Mouse (Mus musculus): ENCODE results near the gene Phpt1. TPM values are rescaled to one million over a fixed set of nuclear protein-coding genes. Genes with fewer than 3 reads are reported as not detected.

Gene Phpt1
- total and polyA plus RNA-seq, 3 experiments, result 34.7 to 73.7 TPM; not detected in 1

- Histone ChIP-seq H3K27me3 (ENCODE audit: control insufficient read depth in 1 of 2, insufficient read depth in 2 of 2, low read length in 2 of 2) (no peaks in the 10 kb centered on the region), H3K4me1 (ENCODE audit: control insufficient read depth in 1 of 2, insufficient read depth in 2 of 2, low read length in 2 of 2) (peaks cover 0 to 22% of the 10 kb centered on the region in 2 experiments; a peak in 3 of 4 replicates), H3K9me3 (replicated peaks; ENCODE audit: insufficient read depth, low read length) (no peaks in the 10 kb centered on the region), H3K27ac (ENCODE audit: control insufficient read depth, low read depth, low read length) (no peak within 1 kb of the TSS), H3K36me3 (ENCODE audit: control insufficient read depth in 1 of 2, insufficient read depth in 2 of 2, low read length in 2 of 2) (peaks cover 0 to 5% of the 10 kb centered on the region in 2 experiments; a peak in 2 of 4 replicates), H3K4me3 (ENCODE audit: control insufficient read depth in 1 of 2, insufficient read depth in 1 of 2, low read depth in 2 of 2, low read length in 2 of 2) (no peak within 1 kb of the TSS), H3K79me2 (ENCODE audit: control insufficient read depth, insufficient read depth, low read length, poor library complexity) (no peaks in the 10 kb centered on the region), H3K9ac (ENCODE audit: control insufficient read depth, low read depth, low read length, poor library complexity, severe bottlenecking) (no peak within 1 kb of the TSS)
- no peak for TF ChIP-seq MAZ (IDR thresholded peaks at IDR 0.05; ENCODE audit: low read depth, low read length)
- no peak for DNase-seq (ENCODE audit: low read depth, low spot score)
Measured at GRCm38 (mm10) chr2:25617578-25617977, 42.6 kb upstream of the Phpt1 start, which contains the start of gene Ccdc183. Ccdc183 (minus strand) TSS chr2:25617678.

GRCm38 (mm10) chr2:25616398-25616797 lies 41.4 kb upstream of the Phpt1 start:
- TF ChIP-seq BHLHE40 (IDR thresholded peaks at IDR 0.05; ENCODE audit: borderline replicate concordance, low read depth, low read length) (no peak), MAZ (IDR thresholded peaks at IDR 0.05; ENCODE audit: low read depth, low read length) (no peak), ZNF384 (IDR thresholded peaks at IDR 0.05; ENCODE audit: low read depth, low read length) (no peak), CHD1 (IDR thresholded peaks at IDR 0.05; ENCODE audit: low read depth, low read length) (no peak), ELF1 (IDR thresholded peaks at IDR 0.05; ENCODE audit: low read depth, low read length) (no peak), JUND (IDR thresholded peaks at IDR 0.05; ENCODE audit: low read depth, low read length) (no peak), TAL1 (IDR thresholded peaks at IDR 0.05; ENCODE audit: low read length) (no peak), GABPA (IDR thresholded peaks at IDR 0.05; ENCODE audit: low read depth, low read length) (no peak), ETS1 (IDR thresholded peaks at IDR 0.05; ENCODE audit: low read depth, low read length) (no peak), POLR2A (IDR thresholded peaks at IDR 0.05; ENCODE audit: control insufficient read depth in 1 of 2, insufficient read depth in 1 of 2, low read depth in 1 of 2, low read length in 2 of 2, poor library complexity in 1 of 2) (no peak), MEF2A (IDR thresholded peaks at IDR 0.05; ENCODE audit: extremely low read depth, insufficient replicate concordance, low read depth, low read length, poor library complexity, severe bottlenecking) (no peak), HCFC1 (IDR thresholded peaks at IDR 0.05; ENCODE audit: low read depth, low read length) (no peak), POLR2AphosphoS2 (IDR thresholded peaks at IDR 0.05; ENCODE audit: low read length) (no peak), ZKSCAN1 (IDR thresholded peaks at IDR 0.05; ENCODE audit: low read depth, low read length) (no peak), NELFE (IDR thresholded peaks at IDR 0.05; ENCODE audit: low read depth, low read length) (no peak), TCF12 (IDR thresholded peaks at IDR 0.05; ENCODE audit: low read depth, low read length) (no peak), ZC3H11A (IDR thresholded peaks at IDR 0.05; ENCODE audit: low read depth, low read length) (no peak)
- H3K27ac ChIP-seq (ENCODE audit: control insufficient read depth, low read depth, low read length), result no peak overlapping the region
- peaks cover 0 to 5% of the 10 kb centered on the region in 2 experiments; a peak in 2 of 4 replicates for H3K36me3 ChIP-seq (ENCODE audit: control insufficient read depth in 1 of 2, insufficient read depth in 2 of 2, low read length in 2 of 2)
- H3K4me3 ChIP-seq (ENCODE audit: control insufficient read depth in 1 of 2, insufficient read depth in 1 of 2, low read depth in 2 of 2, low read length in 2 of 2), result no peak overlapping the region
- no peaks in the 10 kb centered on the region for H3K9me3 ChIP-seq (replicated peaks; ENCODE audit: insufficient read depth, low read length)
- no peaks in the 10 kb centered on the region for H3K27me3 ChIP-seq (ENCODE audit: control insufficient read depth in 1 of 2, insufficient read depth in 2 of 2, low read length in 2 of 2)
- H3K79me2 ChIP-seq (ENCODE audit: control insufficient read depth, insufficient read depth, low read length, poor library complexity), result no peaks in the 10 kb centered on the region
- H3K9ac ChIP-seq (ENCODE audit: control insufficient read depth, low read depth, low read length, poor library complexity, severe bottlenecking), result no peak overlapping the region
- no peak for DNase-seq (ENCODE audit: low read depth, low spot score)
- peaks cover 0 to 14% of the 10 kb centered on the region in 2 experiments; a peak in 3 of 4 replicates for H3K4me1 ChIP-seq (ENCODE audit: control insufficient read depth in 1 of 2, insufficient read depth in 2 of 2, low read length in 2 of 2)
